Mouse (Mus musculus): ENCODE measurements around the gene Sinhcaf.

- TF ChIP-seq POU5F1 (IDR thresholded peaks at IDR 0.05; ENCODE audit: borderline replicate concordance, low read length) (no peak), CTCF (conservative IDR thresholded peaks at IDR 0.05; ENCODE audit: low read length) (no peak), NANOG (IDR thresholded peaks at IDR 0.05; ENCODE audit: borderline replicate concordance, low read length) (no peak)
These were observed 8.6 kb downstream of the Sinhcaf start for GRCm38 (mm10) chr6:148937693-148938092.
